Mouse (Mus musculus) heart, postnatal 0 days (tissue): ENCODE measurements around the gene Skp1a. TPM values are rescaled to one million over a fixed set of nuclear protein-coding genes. Genes with fewer than 3 reads are reported as not detected.

Experiments used
- ATAC-seq: fragments of 200-750 bp; cut with Nextera tagmentation; 2 replicates; pipeline ENCODE4 v1.8.0; 2017; ENCODE audit warnings: low read depth, moderate number of reproducible peaks, moderate library complexity; ENCODE audit not compliant: insufficient read depth
- DNase-seq: peaks from one replicate; pipeline ENCODE4 v3.0.0-alpha.2; 2016; ENCODE audit warnings: low spot score
- H3K27ac ChIP-seq: fragments of 300-500 bp; sonication (generic); 2 replicates; pipeline ENCODE4 v1.5.1; 2014; ENCODE audit warnings: low read depth, mild to moderate bottlenecking
- H3K27me3 ChIP-seq: fragments of 300-500 bp; sonication (generic); 2 replicates; pipeline ENCODE4 v1.6.1; 2014; ENCODE audit warnings: low read length, mixed read lengths; ENCODE audit not compliant: control insufficient read depth, insufficient read depth
- H3K36me3 ChIP-seq: fragments of 300-500 bp; sonication (generic); replicated peaks from 2 replicates; pipeline ENCODE4 v1.6.1; 2014; ENCODE audit warnings: low read length, mixed read lengths; ENCODE audit not compliant: control insufficient read depth, insufficient read depth
- H3K4me1 ChIP-seq: fragments of 300-500 bp; sonication (generic); 2 replicates; pipeline ENCODE4 v1.6.1; 2014; ENCODE audit warnings: antibody characterized with exemption; ENCODE audit not compliant: control insufficient read depth, insufficient read depth
- H3K4me2 ChIP-seq: fragments of 300-500 bp; sonication (generic); 2 replicates; pipeline ENCODE4 v1.6.1; 2014; ENCODE audit warnings: low read depth, mild to moderate bottlenecking, low read length, moderate library complexity
- H3K4me3 ChIP-seq: fragments of 300-500 bp; sonication (generic); 2 replicates; pipeline ENCODE4 v1.5.1; 2014; ENCODE audit warnings: low read depth, low read length
- H3K9ac ChIP-seq: fragments of 300-500 bp; sonication (generic); replicated peaks from 2 replicates; pipeline ENCODE4 v1.6.1; 2014; ENCODE audit warnings: low read depth, low read length, mixed read lengths
- H3K9me3 ChIP-seq: fragments of 300-500 bp; sonication (generic); replicated peaks from 2 replicates; pipeline ENCODE4 v1.6.1; 2016; ENCODE audit warnings: low read length; ENCODE audit not compliant: control insufficient read depth
- CTCF ChIP-seq: IDR thresholded peaks from 2 replicates; pipeline ENCODE4 v1.5.1; 2016; ENCODE audit warnings: antibody characterized with exemption, control low read depth, low read depth
- EP300 ChIP-seq: IDR thresholded peaks from 2 replicates; pipeline ENCODE4 v1.6.1; 2016; ENCODE audit warnings: antibody characterized with exemption, low read depth
- WGBS: fragments of 180-500 bp; shearing (Covaris S2); extraction: QIAGEN DNeasy Blood & Tissue Kit; methylation state at CpG from one replicate; pipeline ENCODE4 v1.1.7; 2014; 5-methylcytosine and 5-hydroxymethylcytosine counted together
- polyA plus RNA-seq: library from polyadenylated mRNA; unstranded; fragments of >200 nt; fragmentation: Nextera tagmentation; extraction: Ambion mirVana; gene quantifications from 2 replicates; pipeline ENCODE4 v1.2.1, GENCODE M21; 2015
- total RNA-seq: library from RNA; depleted of rRNA; stranded (reverse); fragments of >200 nt; gene quantifications from 2 replicates; pipeline ENCODE4 v1.2.3, GENCODE M21; 2014; ENCODE audit warnings: low replicate concordance

Gene Skp1a
- total and polyA plus RNA-seq, 2 experiments from 2014 or later = 158 to 492 TPM

- TF ChIP-seq EP300 (no peak), CTCF (peak; percentile 30)
- Histone ChIP-seq H3K9ac (no peak overlapping the region), H3K27ac (no peak overlapping the region), H3K4me1 (no peaks in the 10 kb centered on the region), H3K9me3 (no peaks in the 10 kb centered on the region), H3K4me3 (no peak overlapping the region), H3K36me3 (no peaks in the 10 kb centered on the region), H3K27me3 (no peaks in the 10 kb centered on the region), H3K4me2 (no peak overlapping the region)
- 71% methylated on average over 6 of the region's 6 CpGs for WGBS
- ATAC-seq (no peak), DNase-seq (no peak)
These were observed 8.9 kb upstream of the Skp1a start for GRCm38 (mm10) chr11:52222891-52223290.

GRCm38 (mm10) chr11:52223968-52224682, 7.7 kb upstream of the Skp1a start:
- H3K27ac ChIP-seq = no peak overlapping the region
- TF ChIP-seq CTCF (no peak), EP300 (no peak)
- H3K9ac ChIP-seq = no peak overlapping the region
- H3K9me3 ChIP-seq = no peaks in the 10 kb centered on the region
- H3K27me3 ChIP-seq = no peaks in the 10 kb centered on the region
- DNase-seq = no peak
- H3K4me1 ChIP-seq = no peaks in the 10 kb centered on the region
- peak; percentile 24; the same call in 1 of the 2 replicates for ATAC-seq
- H3K4me3 ChIP-seq = peak overlapping the region; percentile 16
- no peaks in the 10 kb centered on the region for H3K36me3 ChIP-seq
- WGBS = 10% methylated on average over 19 of the region's 19 CpGs
- peak overlapping the region; percentile 50 for H3K4me2 ChIP-seq

GRCm38 (mm10) chr11:52225986-52226599, 5.7 kb upstream of the Skp1a start:
- no peaks in the 10 kb centered on the region for H3K27me3 ChIP-seq
- H3K4me1 ChIP-seq = peaks cover 4% of the 10 kb centered on the region; the same call in 1 of the 2 replicates
- H3K4me3 ChIP-seq = no peak overlapping the region
- TF ChIP-seq CTCF = no peak
- no peak for TF ChIP-seq EP300
- no peak overlapping the region for H3K4me2 ChIP-seq
- H3K36me3 ChIP-seq = no peaks in the 10 kb centered on the region
- no peaks in the 10 kb centered on the region for H3K9me3 ChIP-seq
- no peak overlapping the region for H3K9ac ChIP-seq
- DNase-seq = no peak
- WGBS = 49% methylated on average over 3 of the region's 3 CpGs
- H3K27ac ChIP-seq = no peak overlapping the region
- no peak for ATAC-seq

GRCm38 (mm10) chr11:52227053-52227452, 4.7 kb upstream of the Skp1a start:
- DNase-seq (no peak), ATAC-seq (no peak)
- peaks cover 6% of the 10 kb centered on the region; the same call in 1 of the 2 replicates for H3K4me1 ChIP-seq
- H3K9me3 ChIP-seq = no peaks in the 10 kb centered on the region
- no peak overlapping the region for H3K27ac ChIP-seq
- H3K36me3 ChIP-seq = no peaks in the 10 kb centered on the region
- no peaks in the 10 kb centered on the region for H3K27me3 ChIP-seq
- no peak overlapping the region for H3K4me3 ChIP-seq
- no peak overlapping the region for H3K9ac ChIP-seq
- 73% methylated on average over 3 of the region's 3 CpGs for WGBS
- TF ChIP-seq EP300 (no peak), CTCF (no peak)
- no peak overlapping the region for H3K4me2 ChIP-seq

GRCm38 (mm10) chr11:52227466-52228226, 4.1 kb upstream of the Skp1a start:
- TF ChIP-seq EP300 (no peak), CTCF (no peak)
- Histone ChIP-seq H3K4me3 (no peak overlapping the region), H3K27me3 (no peaks in the 10 kb centered on the region), H3K9ac (no peak overlapping the region), H3K36me3 (no peaks in the 10 kb centered on the region), H3K4me2 (no peak overlapping the region), H3K9me3 (no peaks in the 10 kb centered on the region), H3K4me1 (peaks cover 6% of the 10 kb centered on the region; the same call in 1 of the 2 replicates), H3K27ac (no peak overlapping the region)
- WGBS = 67% methylated on average over 13 of the region's 13 CpGs
- DNase-seq (no peak), ATAC-seq (no peak)
